Mouse (Mus musculus): ENCODE results near the gene Sh3bp1. TPM values are rescaled to one million over a fixed set of nuclear protein-coding genes. Genes with fewer than 3 reads are reported as not detected.
A peak's percentile ranks its signal among the peaks of the same experiment; 100 is the strongest.

Sh3bp1 gene
- total and polyA plus RNA-seq, 2 experiments from 2014 or later, result 5.5 to 6.2 TPM

DNA sequence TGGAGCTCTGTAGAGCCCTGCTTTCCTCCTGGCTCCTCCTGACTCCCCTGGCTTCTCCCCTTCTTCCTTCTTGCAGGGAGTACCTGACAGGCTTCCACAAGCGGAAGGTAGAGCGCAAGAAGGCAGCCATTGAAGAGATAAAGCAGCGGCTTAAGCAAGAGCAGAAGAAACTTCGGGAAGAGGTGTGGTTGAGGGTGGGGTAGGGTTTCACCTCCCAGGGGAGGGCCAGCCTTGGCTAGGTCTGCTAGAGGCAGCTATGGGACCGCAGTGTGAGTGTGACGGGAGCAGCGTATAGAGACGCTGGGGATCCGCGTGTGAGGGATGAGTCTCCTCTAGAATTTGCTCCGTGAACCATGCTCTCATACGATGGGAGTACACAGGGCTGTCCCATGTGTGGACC lies 36.8 kb downstream of the Sh3bp1 start:
- Histone ChIP-seq H3K9ac (replicated peaks; ENCODE audit: low read length) (no peak overlapping the region), H3K27me3 (ENCODE audit: insufficient read depth, low read length) (no peaks in the 10 kb centered on the region), H3K4me1 (ENCODE audit: insufficient read depth, low read length) (peaks cover 5% of the 10 kb centered on the region; the same call in 1 of the 2 replicates), H3K36me3 (ENCODE audit: insufficient read depth, low read length) (peaks cover 41% of the 10 kb centered on the region), H3K4me3 (ENCODE audit: low read length) (no peak overlapping the region), H3K9me3 (ENCODE audit: low read length) (no peaks in the 10 kb centered on the region), H3K4me2 (ENCODE audit: low read depth, low read length) (0 out of 2 replicates have a peak overlapping the region, but pooled peaks have one; percentile 84), H3K27ac (no peak overlapping the region)
- ATAC-seq (no peak), DNase-seq (ENCODE audit: low spot score) (no peak)
- no peak for TF ChIP-seq CTCF (IDR thresholded peaks at IDR 0.05; ENCODE audit: low read depth)
- WGBS, result 92% methylated on average over 12 of the region's 12 CpGs

DNA sequence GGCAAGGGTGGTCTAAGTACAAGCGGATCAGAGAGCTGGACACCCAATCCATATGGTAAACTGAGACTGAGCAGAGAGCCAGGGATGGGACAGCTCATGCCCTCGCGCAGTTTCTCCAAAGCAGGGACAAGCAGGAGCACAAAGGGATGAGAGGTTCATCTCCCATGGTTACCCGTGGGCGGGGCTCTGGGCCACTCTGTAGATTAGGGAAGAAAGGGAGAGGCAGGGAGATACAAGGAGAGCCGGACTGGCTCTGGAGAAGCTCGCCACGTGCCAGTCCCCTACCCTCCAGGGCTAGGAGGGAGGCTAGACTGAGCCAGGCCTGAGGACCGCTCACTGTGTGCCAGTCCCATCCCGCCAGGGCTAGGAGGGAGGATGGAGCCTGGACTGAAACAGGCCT lies 37.7 kb downstream of the Sh3bp1 start:
- Histone ChIP-seq H3K27ac (no peak overlapping the region), H3K4me3 (ENCODE audit: low read length) (no peak overlapping the region), H3K27me3 (ENCODE audit: insufficient read depth, low read length) (no peaks in the 10 kb centered on the region), H3K4me1 (ENCODE audit: insufficient read depth, low read length) (peaks cover 5% of the 10 kb centered on the region; the same call in 1 of the 2 replicates), H3K4me2 (ENCODE audit: low read depth, low read length) (no peak overlapping the region), H3K9me3 (ENCODE audit: low read length) (no peaks in the 10 kb centered on the region), H3K9ac (replicated peaks; ENCODE audit: low read length) (no peak overlapping the region), H3K36me3 (ENCODE audit: insufficient read depth, low read length) (peaks cover 41% of the 10 kb centered on the region)
- DNase-seq (ENCODE audit: low spot score), result no peak
- no peak for ATAC-seq
- TF ChIP-seq CTCF (IDR thresholded peaks at IDR 0.05; ENCODE audit: low read depth), result no peak
- 77% methylated on average over 10 of the region's 10 CpGs for WGBS

DNA sequence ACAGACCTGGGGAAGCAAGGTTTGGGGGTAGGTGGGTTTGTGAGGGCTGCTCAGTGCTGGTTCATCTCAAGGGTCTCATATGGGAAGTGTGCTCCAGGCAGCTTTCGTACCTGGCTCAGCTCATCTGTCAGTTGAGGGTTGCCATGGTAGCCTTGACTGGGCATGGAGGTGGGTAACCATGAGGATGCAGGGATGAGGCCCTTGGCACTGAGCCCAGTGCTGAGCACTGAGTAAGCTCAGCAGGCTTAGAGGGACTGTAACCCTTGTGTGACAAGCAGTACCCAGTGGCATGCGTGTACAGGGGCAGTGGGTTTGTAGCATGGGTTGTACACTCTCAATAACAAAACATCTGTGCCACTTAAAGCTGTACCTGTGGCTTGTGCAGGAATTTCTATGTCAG lies 38.4 kb downstream of the Sh3bp1 start:
- no peak for TF ChIP-seq CTCF (IDR thresholded peaks at IDR 0.05; ENCODE audit: low read depth)
- Histone ChIP-seq H3K4me3 (ENCODE audit: low read length) (no peak overlapping the region), H3K9me3 (ENCODE audit: low read length) (no peaks in the 10 kb centered on the region), H3K27me3 (ENCODE audit: insufficient read depth, low read length) (no peaks in the 10 kb centered on the region), H3K4me2 (ENCODE audit: low read depth, low read length) (no peak overlapping the region), H3K27ac (no peak overlapping the region), H3K36me3 (ENCODE audit: insufficient read depth, low read length) (peaks cover 41% of the 10 kb centered on the region), H3K4me1 (ENCODE audit: insufficient read depth, low read length) (peaks cover 5% of the 10 kb centered on the region; the same call in 1 of the 2 replicates), H3K9ac (replicated peaks; ENCODE audit: low read length) (no peak overlapping the region)
- no peak for ATAC-seq
- WGBS, result 49% methylated on average over 2 of the region's 2 CpGs
- peak; percentile 43 for DNase-seq (ENCODE audit: low spot score)

DNA sequence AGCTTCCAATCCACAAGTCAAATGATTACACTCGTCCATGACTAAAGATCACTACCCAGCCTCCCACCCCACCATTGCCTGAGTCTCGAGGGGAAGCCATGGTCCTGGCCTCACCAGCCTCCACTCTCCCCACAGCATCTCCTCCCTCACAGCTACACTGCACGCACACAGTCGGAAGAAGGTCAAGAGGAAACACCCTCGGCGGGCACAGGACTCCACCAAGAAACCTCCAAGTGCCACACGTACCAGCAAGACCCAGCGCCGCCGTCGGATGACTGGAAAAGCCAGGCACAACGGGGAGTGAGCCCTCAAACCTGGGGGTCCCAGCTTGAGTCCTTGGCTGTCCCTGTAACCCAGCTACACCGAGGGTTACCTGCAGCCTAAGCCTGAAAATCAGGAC lies 40.8 kb downstream of the Sh3bp1 start:
- 90% methylated on average over 13 of the region's 13 CpGs for WGBS
- H3K27ac ChIP-seq, result no peak overlapping the region
- no peak overlapping the region for H3K9ac ChIP-seq (replicated peaks; ENCODE audit: low read length)
- no peak overlapping the region for H3K4me3 ChIP-seq (ENCODE audit: low read length)
- ATAC-seq, result no peak
- H3K27me3 ChIP-seq (ENCODE audit: insufficient read depth, low read length), result no peaks in the 10 kb centered on the region
- no peak overlapping the region for H3K4me2 ChIP-seq (ENCODE audit: low read depth, low read length)
- peaks cover 5% of the 10 kb centered on the region; the same call in 1 of the 2 replicates for H3K4me1 ChIP-seq (ENCODE audit: insufficient read depth, low read length)
- H3K36me3 ChIP-seq (ENCODE audit: insufficient read depth, low read length), result peaks cover 41% of the 10 kb centered on the region
- H3K9me3 ChIP-seq (ENCODE audit: low read length), result no peaks in the 10 kb centered on the region
- DNase-seq (ENCODE audit: low spot score), result no peak
- TF ChIP-seq CTCF (IDR thresholded peaks at IDR 0.05; ENCODE audit: low read depth), result no peak

DNA sequence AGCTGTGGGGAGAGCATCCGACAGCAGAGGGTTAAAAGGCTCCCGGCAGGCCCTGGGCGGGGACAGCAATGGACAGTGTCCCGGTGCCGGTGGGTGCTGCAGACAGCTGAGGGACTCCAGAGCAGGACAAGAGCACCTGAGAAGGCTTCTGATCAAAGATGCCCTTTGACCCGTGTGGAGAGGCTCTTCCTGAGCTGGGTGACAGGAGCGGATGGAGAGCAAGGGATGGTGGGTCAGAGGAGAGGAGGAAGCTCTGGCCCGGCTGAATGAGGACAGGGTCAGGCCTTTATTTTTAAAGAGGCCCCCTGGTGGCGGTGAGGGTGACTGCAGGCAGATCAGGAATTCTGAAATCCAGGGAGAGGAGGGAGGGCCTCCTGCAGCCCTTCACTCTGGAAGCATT lies 43.1 kb downstream of the Sh3bp1 start:
- Histone ChIP-seq H3K4me1 (ENCODE audit: insufficient read depth, low read length) (peaks cover 5% of the 10 kb centered on the region; the same call in 1 of the 2 replicates), H3K4me3 (ENCODE audit: low read length) (no peak overlapping the region), H3K9ac (replicated peaks; ENCODE audit: low read length) (0 out of 2 replicates have a peak overlapping the region, but pooled peaks have one; percentile 37), H3K36me3 (ENCODE audit: insufficient read depth, low read length) (peaks cover 31% of the 10 kb centered on the region), H3K27me3 (ENCODE audit: insufficient read depth, low read length) (no peaks in the 10 kb centered on the region), H3K9me3 (ENCODE audit: low read length) (no peaks in the 10 kb centered on the region), H3K27ac (no peak overlapping the region), H3K4me2 (ENCODE audit: low read depth, low read length) (peak overlapping the region; percentile 52)
- peak; percentile 88 for TF ChIP-seq CTCF (IDR thresholded peaks at IDR 0.05; ENCODE audit: low read depth)
- DNase-seq (ENCODE audit: low spot score) (peak; percentile 87), ATAC-seq (peak; percentile 74)
- WGBS, result 3% methylated on average over 9 of the region's 9 CpGs

DNA sequence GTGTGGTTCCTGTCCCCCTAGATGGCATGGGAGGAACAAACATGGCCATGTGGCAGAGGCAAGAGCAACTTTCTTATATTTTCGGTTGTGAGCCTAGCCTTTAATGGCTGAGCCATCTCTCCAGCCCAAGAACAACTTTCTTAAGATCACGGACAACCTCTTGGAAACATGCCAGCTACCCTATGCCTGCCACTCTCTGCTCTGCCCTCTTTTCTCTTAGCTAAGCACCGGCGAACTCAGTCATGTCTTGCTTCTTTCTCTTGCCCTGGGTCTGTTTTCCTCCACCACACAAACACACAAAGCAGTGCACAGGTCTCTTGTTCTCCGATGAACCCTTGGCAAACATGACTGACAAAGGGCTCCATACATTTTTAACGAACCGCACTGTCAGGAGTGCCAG lies 46.7 kb downstream of the Sh3bp1 start:
- WGBS, result 53% methylated on average over 7 of the region's 7 CpGs
- no peak overlapping the region for H3K4me3 ChIP-seq (ENCODE audit: low read length)
- DNase-seq (ENCODE audit: low spot score) (no peak), ATAC-seq (no peak)
- no peaks in the 10 kb centered on the region for H3K9me3 ChIP-seq (ENCODE audit: low read length)
- H3K27ac ChIP-seq, result no peak overlapping the region
- no peak overlapping the region for H3K9ac ChIP-seq (replicated peaks; ENCODE audit: low read length)
- H3K4me2 ChIP-seq (ENCODE audit: low read depth, low read length), result no peak overlapping the region
- no peaks in the 10 kb centered on the region for H3K27me3 ChIP-seq (ENCODE audit: insufficient read depth, low read length)
- H3K36me3 ChIP-seq (ENCODE audit: insufficient read depth, low read length), result peaks cover 2% of the 10 kb centered on the region; the same call in 1 of the 2 replicates
- no peak for TF ChIP-seq CTCF (IDR thresholded peaks at IDR 0.05; ENCODE audit: low read depth)
- H3K4me1 ChIP-seq (ENCODE audit: insufficient read depth, low read length), result peaks cover 5% of the 10 kb centered on the region; the same call in 1 of the 2 replicates

DNA sequence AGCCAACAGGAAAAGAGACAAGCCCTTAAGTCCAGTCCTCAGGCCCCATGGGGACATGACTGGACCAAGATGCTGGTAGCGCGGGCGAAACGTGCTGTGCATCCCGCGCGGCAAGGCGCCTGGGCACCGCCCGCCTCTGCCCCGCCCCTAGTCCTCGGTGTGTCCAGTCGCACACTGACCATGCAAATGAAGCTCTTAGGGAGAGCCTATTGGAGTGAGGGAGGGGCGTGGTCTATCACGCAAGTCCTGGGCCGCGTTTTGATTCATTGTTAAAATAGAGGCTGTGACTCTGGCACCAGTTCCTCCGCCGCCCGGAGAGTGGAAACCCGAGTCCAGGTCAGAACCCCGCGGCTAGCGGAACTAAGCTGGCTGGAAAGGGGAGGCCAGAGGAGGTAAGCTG lies 48.1 kb downstream of the Sh3bp1 start, which contains the start of gene Triobp:
Gene Triobp, plus strand, starts transcription at position 68 of the 400 bp plus-strand sequence.
- Histone ChIP-seq H3K4me1 (ENCODE audit: insufficient read depth, low read length) (peaks cover 5% of the 10 kb centered on the region; the same call in 1 of the 2 replicates), H3K9me3 (ENCODE audit: low read length) (no peaks in the 10 kb centered on the region), H3K9ac (replicated peaks; ENCODE audit: low read length) (peak within 1 kb of the TSS; percentile 64), H3K27ac (peak within 1 kb of the TSS; percentile 82), H3K27me3 (ENCODE audit: insufficient read depth, low read length) (no peaks in the 10 kb centered on the region), H3K36me3 (ENCODE audit: insufficient read depth, low read length) (no peaks in the 10 kb centered on the region), H3K4me2 (ENCODE audit: low read depth, low read length) (peak within 1 kb of the TSS; percentile 74), H3K4me3 (ENCODE audit: low read length) (peak within 1 kb of the TSS; percentile 61)
- TF ChIP-seq CTCF (IDR thresholded peaks at IDR 0.05; ENCODE audit: low read depth), result no peak
- ATAC-seq (peak; percentile 97), DNase-seq (ENCODE audit: low spot score) (peak; percentile 96)
- WGBS, result 0% methylated on average over 24 of the region's 24 CpGs
